Mouse (Mus musculus) hindbrain, embryonic 13.5 days (tissue): ENCODE measurements at regions not wholly inside any gene's neighbourhood (a gene's known extent, or its start where the extent isn't known, plus 50 kb on each side); places are given as distances from the start of the nearest gene placed in this dataset.
A peak's percentile ranks its signal among the peaks of the same experiment; 100 is the strongest.

Experiments
- ATAC-seq: fragments of 200-750 bp; cut with Nextera tagmentation; 2 replicates; pipeline ENCODE4 v1.8.0; 2017; ENCODE audit warnings: moderate TSS enrichment; ENCODE audit not compliant: low FRiP score
- H3K27ac ChIP-seq: fragments of 300-500 bp; sonication (generic); 2 replicates; pipeline ENCODE4 v1.5.1; 2015; ENCODE audit warnings: inconsistent platforms, mild to moderate bottlenecking, moderate library complexity
- H3K27me3 ChIP-seq: fragments of 300-500 bp; sonication (generic); 2 replicates; pipeline ENCODE4 v1.6.1; 2015; ENCODE audit warnings: mild to moderate bottlenecking, inconsistent platforms
- H3K36me3 ChIP-seq: fragments of 300-500 bp; sonication (generic); 2 replicates; pipeline ENCODE4 v1.6.1; 2015; ENCODE audit warnings: mild to moderate bottlenecking, inconsistent platforms
- H3K4me1 ChIP-seq: fragments of 300-500 bp; sonication (generic); replicated peaks from 2 replicates; pipeline ENCODE4 v1.6.1; 2015; ENCODE audit warnings: inconsistent platforms
- H3K4me2 ChIP-seq: fragments of 300-500 bp; sonication (generic); 2 replicates; pipeline ENCODE4 v1.6.1; 2015; ENCODE audit warnings: inconsistent platforms, mild to moderate bottlenecking, moderate library complexity
- H3K4me3 ChIP-seq: fragments of 300-500 bp; sonication (generic); 2 replicates; pipeline ENCODE4 v1.5.1; 2015; ENCODE audit warnings: mild to moderate bottlenecking, inconsistent platforms
- H3K9ac ChIP-seq: fragments of 300-500 bp; sonication (generic); 2 replicates; pipeline ENCODE4 v1.6.1; 2015; ENCODE audit warnings: mild to moderate bottlenecking, inconsistent platforms
- H3K9me3 ChIP-seq: fragments of 300-500 bp; sonication (generic); 2 replicates; pipeline ENCODE4 v1.6.1; 2016; ENCODE audit warnings: inconsistent platforms
- WGBS: fragments of 180-500 bp; shearing (Covaris S2); methylation state at CpG from one replicate; pipeline ENCODE4 v1.1.7; 2015; 5-methylcytosine and 5-hydroxymethylcytosine counted together

- no peaks in the 10 kb centered on the region for H3K9me3 ChIP-seq
- no peak overlapping the region for H3K4me2 ChIP-seq
- no peak overlapping the region for H3K27ac ChIP-seq
- no peaks in the 10 kb centered on the region for H3K4me1 ChIP-seq
- no peak overlapping the region for H3K9ac ChIP-seq
- no peak overlapping the region for H3K4me3 ChIP-seq
- H3K27me3 ChIP-seq, result no peaks in the 10 kb centered on the region
- 20% methylated on average over 2 of the region's 2 CpGs for WGBS
- ATAC-seq, result peak; percentile 75
- no peaks in the 10 kb centered on the region for H3K36me3 ChIP-seq
Observed at GRCm38 (mm10) chr15:47386881-47387399, 6497.8 kb upstream of the Gm7489 start.
